Mouse (Mus musculus) gastrocnemius, adult 8-10 months (tissue): ENCODE results near the gene Cops7b. TPM values are rescaled to one million over a fixed set of nuclear protein-coding genes. Genes with fewer than 3 reads are reported as not detected.
"Not testable (repeated sequence)": the region's sequence is repeated elsewhere in the genome, so short reads cannot be mapped to it uniquely, and the experiment has no call there.

Source experiments
- DNase-seq, 2 experiments: peaks; one replicate each; pipeline ENCODE4 v3.0.0; 2022; ENCODE audit warnings: low spot score in 2 of 2
- total RNA-seq, 4 experiments: library from RNA; stranded (reverse); gene quantifications; 2 replicates each; pipeline ENCODE4 v1.2.4; 2022

Gene Cops7b
- 10 to 100 TPM in 3 of 4 experiments, 1 to 10 TPM in 1; 9.6 to 10.5 (median 10.3) TPM for total RNA-seq

- peak; percentile 91 to 92 for DNase-seq
Measured at GRCm38 (mm10) chr1:86582451-86583096, at the start of gene Cops7b, which contains the start of gene Pde6d. Gene Cops7b, plus strand, starts transcription at chr1:86582904. Gene Pde6d, minus strand, starts transcription at chr1:86582629.

- DNase-seq = no peak
Measured at GRCm38 (mm10) chr1:86533411-86534130, 49.1 kb upstream of the Cops7b start.

- no peak for DNase-seq
Measured at GRCm38 (mm10) chr1:86538383-86538782, 44.3 kb upstream of the Cops7b start.

- DNase-seq = not testable (repeated sequence)
Measured at GRCm38 (mm10) chr1:86539583-86539982, 43.1 kb upstream of the Cops7b start.

GRCm38 (mm10) chr1:86542584-86542983 lies 40.1 kb upstream of the Cops7b start:
- no peak for DNase-seq

GRCm38 (mm10) chr1:86546797-86547196 lies 35.9 kb upstream of the Cops7b start:
- DNase-seq = no peak

GRCm38 (mm10) chr1:86551299-86551698 lies 31.4 kb upstream of the Cops7b start:
- DNase-seq = no peak

- no peak for DNase-seq
Measured at GRCm38 (mm10) chr1:86551877-86552276, 30.8 kb upstream of the Cops7b start.

- no peak for DNase-seq
Measured at GRCm38 (mm10) chr1:86555665-86556064, 27.0 kb upstream of the Cops7b start.

- peak; percentile 8 to 20 for DNase-seq
Measured at GRCm38 (mm10) chr1:86557872-86558271, 24.8 kb upstream of the Cops7b start.

GRCm38 (mm10) chr1:86559232-86559631 lies 23.5 kb upstream of the Cops7b start:
- DNase-seq = no peak

GRCm38 (mm10) chr1:86562663-86563062 lies 20.0 kb upstream of the Cops7b start:
- no peak for DNase-seq

GRCm38 (mm10) chr1:86568409-86568808 lies 14.3 kb upstream of the Cops7b start:
- no peak for DNase-seq

GRCm38 (mm10) chr1:86569292-86569860 lies 13.3 kb upstream of the Cops7b start:
- DNase-seq = no peak

GRCm38 (mm10) chr1:86571381-86571780 lies 11.3 kb upstream of the Cops7b start:
- DNase-seq = no peak

- no peak for DNase-seq
Measured at GRCm38 (mm10) chr1:86571941-86572340, 10.8 kb upstream of the Cops7b start.

- DNase-seq = no peak
Measured at GRCm38 (mm10) chr1:86580426-86580825, 2.3 kb upstream of the Cops7b start.

- no peak for DNase-seq
Measured at GRCm38 (mm10) chr1:86581692-86582450, 833 bp upstream of the Cops7b start.

GRCm38 (mm10) chr1:86583709-86584108 lies 1.0 kb downstream of the Cops7b start:
- no peak for DNase-seq

- peak; percentile 50 to 68 for DNase-seq
Measured at GRCm38 (mm10) chr1:86586992-86587391, 4.3 kb downstream of the Cops7b start.

GRCm38 (mm10) chr1:86594539-86594938 lies 11.8 kb downstream of the Cops7b start:
- no peak for DNase-seq

- no peak for DNase-seq
Measured at GRCm38 (mm10) chr1:86595315-86595714, 12.6 kb downstream of the Cops7b start.
